Mouse (Mus musculus): ENCODE data around the gene Ddx17.

GRCm38 (mm10) chr15:79519400-79520220 is 26.9 kb downstream of the Ddx17 start:
- TF ChIP-seq POLR2A (IDR thresholded peaks at IDR 0.05; ENCODE audit: low read depth, low read length) (peak; percentile 74), HCFC1 (IDR thresholded peaks at IDR 0.05; ENCODE audit: low read depth, low read length) (no peak), MAX (IDR thresholded peaks at IDR 0.05; ENCODE audit: low read length) (no peak), NELFE (IDR thresholded peaks at IDR 0.05; ENCODE audit: low read depth, low read length) (peak; percentile 57; the same call in 1 of the 2 replicates), ZMIZ1 (IDR thresholded peaks at IDR 0.05; ENCODE audit: low read depth, low read length) (no peak), CHD2 (IDR thresholded peaks at IDR 0.05; ENCODE audit: low read length) (no peak), CTCF (conservative IDR thresholded peaks at IDR 0.05 in 1 of 2, IDR thresholded peaks at IDR 0.05 in 1 of 2; ENCODE audit: low read depth in 2 of 2, low read length in 2 of 2) (no peak)

Data from CH12.LX (cell line).